Mouse (Mus musculus) limb, embryonic 11.5 days (tissue): ENCODE data around the gene Unc93b1. TPM values are rescaled to one million over a fixed set of nuclear protein-coding genes. Genes with fewer than 3 reads are reported as not detected.

ENCODE experiments used
- ATAC-seq: fragments of 200-750 bp; cut with Nextera tagmentation; 2 replicates; pipeline ENCODE4 v1.8.0; 2017; ENCODE audit warnings: low read depth; ENCODE audit not compliant: insufficient number of reproducible peaks, low FRiP score, low TSS enrichment
- DNase-seq: peaks from one replicate; pipeline ENCODE4 v3.0.0-alpha.2; 2015; ENCODE audit warnings: low spot score
- H3K27ac ChIP-seq: fragments of 300-500 bp; sonication (generic); replicated peaks from 2 replicates; pipeline ENCODE4 v1.5.1; 2014; ENCODE audit warnings: low read depth, mild to moderate bottlenecking, low read length
- H3K27me3 ChIP-seq: fragments of 300-500 bp; sonication (generic); 2 replicates; pipeline ENCODE4 v1.6.1; 2014; ENCODE audit warnings: mild to moderate bottlenecking, low read length, mixed read lengths; ENCODE audit not compliant: control insufficient read depth, insufficient read depth
- H3K36me3 ChIP-seq: fragments of 300-500 bp; sonication (generic); 2 replicates; pipeline ENCODE4 v1.6.1; 2014; ENCODE audit warnings: mild to moderate bottlenecking, low read length, moderate library complexity, mixed read lengths; ENCODE audit not compliant: control insufficient read depth, insufficient read depth
- H3K4me1 ChIP-seq: fragments of 300-500 bp; sonication (generic); 2 replicates; pipeline ENCODE4 v1.6.1; 2014; ENCODE audit warnings: low read length, mixed read lengths; ENCODE audit not compliant: control insufficient read depth, insufficient read depth
- H3K4me2 ChIP-seq: fragments of 300-500 bp; sonication (generic); 2 replicates; pipeline ENCODE4 v1.6.1; 2014; ENCODE audit warnings: low read depth, mild to moderate bottlenecking, moderate library complexity; ENCODE audit not compliant: severe bottlenecking
- H3K4me3 ChIP-seq: fragments of 300-500 bp; sonication (generic); 2 replicates; pipeline ENCODE4 v1.5.1; 2014; ENCODE audit warnings: low read depth, low read length
- H3K9ac ChIP-seq: fragments of 300-500 bp; sonication (generic); 2 replicates; pipeline ENCODE4 v1.6.1; 2014; ENCODE audit warnings: mild to moderate bottlenecking, low read length
- H3K9me3 ChIP-seq: fragments of 300-500 bp; sonication (generic); 2 replicates; pipeline ENCODE4 v1.6.1; 2016; ENCODE audit warnings: low read length; ENCODE audit not compliant: control insufficient read depth
- WGBS: fragments of 180-500 bp; shearing (Covaris S2); extraction: QIAGEN DNeasy Blood & Tissue Kit; methylation state at CpG from one replicate; pipeline ENCODE4 v1.1.7; 2014; 5-methylcytosine and 5-hydroxymethylcytosine counted together
- polyA plus RNA-seq: library from polyadenylated mRNA; unstranded; fragments of >200 nt; fragmentation: Nextera tagmentation; extraction: Ambion mirVana; gene quantifications from 2 replicates; pipeline ENCODE4 v1.2.1, GENCODE M21; 2014

Gene Unc93b1
- polyA plus RNA-seq, 1 experiment from 2014 or later = 7.1 TPM

GRCm38 (mm10) chr19:3975866-3976265 lies 40.9 kb downstream of the Unc93b1 start:
- no peak overlapping the region for H3K9ac ChIP-seq
- no peaks in the 10 kb centered on the region for H3K9me3 ChIP-seq
- H3K27me3 ChIP-seq = no peaks in the 10 kb centered on the region
- no peaks in the 10 kb centered on the region for H3K36me3 ChIP-seq
- H3K4me2 ChIP-seq = no peak overlapping the region
- DNase-seq (no peak), ATAC-seq (no peak)
- 69% methylated on average over 2 of the region's 2 CpGs for WGBS
- no peak overlapping the region for H3K27ac ChIP-seq
- H3K4me1 ChIP-seq = 0 out of 2 replicates have a peak, but pooled peaks cover 2% of the 10 kb centered on the region
- no peak overlapping the region for H3K4me3 ChIP-seq

DNA sequence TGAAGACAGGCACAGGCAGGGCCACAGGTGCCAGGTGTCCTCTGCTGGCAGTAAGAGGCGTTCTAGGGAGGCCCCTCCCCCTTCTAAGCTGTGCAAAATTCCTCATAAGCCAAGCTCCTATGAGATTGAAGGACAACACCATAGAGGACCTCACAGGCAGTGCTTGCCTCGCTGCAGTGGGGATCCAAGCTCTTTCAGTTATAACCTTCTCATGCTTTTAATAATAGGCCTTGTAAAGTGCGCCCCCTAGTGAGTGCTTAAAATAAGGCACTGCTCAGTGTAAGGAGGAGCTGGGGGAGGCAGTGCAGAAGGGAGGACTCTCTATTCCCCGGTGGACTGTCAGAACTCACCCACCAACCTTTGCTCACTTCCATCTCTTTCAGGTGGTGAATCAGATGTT lies 45.3 kb downstream of the Unc93b1 start:
- DNase-seq (peak; percentile 86), ATAC-seq (peak; percentile 69; the same call in 1 of the 2 replicates)
- WGBS = 9% methylated on average over 4 of the region's 4 CpGs

DNA sequence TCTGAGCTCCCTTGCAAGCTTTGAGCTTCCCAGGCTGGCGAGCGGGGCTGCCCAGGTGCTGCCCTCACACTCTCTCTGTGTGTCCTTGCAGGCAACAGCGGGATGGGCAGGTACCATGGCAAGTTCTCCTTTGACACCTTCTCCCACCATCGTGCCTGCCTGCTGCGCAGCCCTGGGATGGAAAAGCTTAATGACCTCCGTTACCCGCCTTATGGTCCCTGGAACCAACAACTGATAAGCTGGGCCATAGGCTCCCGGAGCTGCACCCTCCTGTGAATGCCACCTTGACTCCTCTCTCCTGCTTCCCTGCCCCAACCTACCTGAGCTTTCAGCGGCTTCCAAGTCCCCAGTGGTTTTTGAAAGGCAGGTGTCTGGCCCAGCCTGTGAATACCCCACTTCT lies 45.9 kb downstream of the Unc93b1 start:
- Histone ChIP-seq H3K36me3 (no peaks in the 10 kb centered on the region), H3K4me1 (0 out of 2 replicates have a peak, but pooled peaks cover 4% of the 10 kb centered on the region), H3K4me3 (no peak overlapping the region), H3K9ac (no peak overlapping the region), H3K27ac (no peak overlapping the region), H3K9me3 (no peaks in the 10 kb centered on the region), H3K4me2 (no peak overlapping the region), H3K27me3 (no peaks in the 10 kb centered on the region)
- WGBS = 69% methylated on average over 9 of the region's 9 CpGs
- no peak for ATAC-seq
- DNase-seq = no peak

More for the DNA sequence above, 45.3 kb downstream of the Unc93b1 start:
- H3K4me2 ChIP-seq = no peak overlapping the region
- no peaks in the 10 kb centered on the region for H3K9me3 ChIP-seq
- H3K9ac ChIP-seq = no peak overlapping the region
- 0 out of 2 replicates have a peak, but pooled peaks cover 2% of the 10 kb centered on the region for H3K4me1 ChIP-seq
- no peak overlapping the region for H3K4me3 ChIP-seq
- no peak overlapping the region for H3K27ac ChIP-seq
- no peaks in the 10 kb centered on the region for H3K36me3 ChIP-seq
- no peaks in the 10 kb centered on the region for H3K27me3 ChIP-seq

DNA sequence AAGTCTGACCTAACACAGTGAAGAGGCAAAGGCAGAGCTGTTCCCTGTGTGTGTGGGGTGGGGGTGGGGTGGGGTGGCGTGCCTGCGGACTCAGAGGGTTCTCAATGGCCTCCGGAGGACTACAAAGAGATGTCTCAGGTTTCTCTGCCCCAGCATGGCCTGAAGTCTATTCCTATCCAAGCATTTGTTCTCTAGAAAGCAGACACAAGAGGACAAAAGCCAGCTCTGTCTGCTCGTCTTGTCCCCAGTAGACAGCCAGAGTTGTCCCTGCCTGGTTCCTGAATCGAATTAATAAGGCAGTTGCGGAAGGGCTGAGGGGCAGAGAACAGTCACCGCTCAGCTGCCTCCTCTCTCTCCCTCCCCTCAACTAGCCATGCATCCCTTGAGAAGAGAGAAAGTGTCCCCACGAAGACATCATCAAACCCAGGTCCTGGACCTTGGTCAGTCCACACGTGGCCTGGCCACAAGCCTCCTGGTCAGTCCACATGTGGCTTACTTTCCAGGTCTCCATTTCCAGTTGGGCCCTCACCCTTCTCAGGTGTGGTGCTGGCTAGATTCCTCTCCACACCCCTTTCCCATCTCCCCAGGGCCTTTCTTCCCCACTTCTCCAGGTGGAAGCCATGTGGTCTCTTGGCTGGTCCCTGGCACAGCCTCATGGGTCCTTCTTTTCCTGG lies 48.7 kb downstream of the Unc93b1 start:
- Histone ChIP-seq H3K27me3 (no peaks in the 10 kb centered on the region), H3K9ac (no peak overlapping the region), H3K9me3 (no peaks in the 10 kb centered on the region), H3K27ac (no peak overlapping the region; the same call in 1 of the 2 replicates), H3K4me3 (no peak overlapping the region), H3K36me3 (no peaks in the 10 kb centered on the region), H3K4me2 (no peak overlapping the region), H3K4me1 (0 out of 2 replicates have a peak, but pooled peaks cover 6% of the 10 kb centered on the region)
- 48% methylated on average over 9 of the region's 9 CpGs for WGBS
- no peak for DNase-seq
- ATAC-seq = no peak

DNA sequence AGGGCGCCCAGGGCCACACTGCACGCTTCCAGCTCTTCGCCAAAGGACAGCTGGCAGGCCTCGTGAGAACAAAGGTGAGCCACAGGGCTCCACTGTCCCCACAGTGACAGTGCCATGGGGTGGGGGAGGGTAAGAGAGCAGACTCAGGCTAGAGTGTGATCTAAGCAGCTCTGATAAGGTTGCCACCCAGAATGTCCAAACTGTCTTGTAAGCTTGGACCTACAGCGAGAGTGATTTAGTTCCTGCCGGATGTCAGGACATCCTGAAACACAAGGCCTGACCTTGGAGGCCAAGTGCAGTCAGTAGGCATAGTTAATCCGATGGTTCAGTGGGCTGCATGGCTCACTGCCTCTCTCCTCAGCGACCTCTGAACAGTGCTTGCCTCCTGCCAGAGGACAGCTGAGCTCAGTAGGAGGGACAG lies 50.3 kb downstream of the Unc93b1 start:
- no peak for ATAC-seq
- H3K27ac ChIP-seq = no peak overlapping the region

DNA sequence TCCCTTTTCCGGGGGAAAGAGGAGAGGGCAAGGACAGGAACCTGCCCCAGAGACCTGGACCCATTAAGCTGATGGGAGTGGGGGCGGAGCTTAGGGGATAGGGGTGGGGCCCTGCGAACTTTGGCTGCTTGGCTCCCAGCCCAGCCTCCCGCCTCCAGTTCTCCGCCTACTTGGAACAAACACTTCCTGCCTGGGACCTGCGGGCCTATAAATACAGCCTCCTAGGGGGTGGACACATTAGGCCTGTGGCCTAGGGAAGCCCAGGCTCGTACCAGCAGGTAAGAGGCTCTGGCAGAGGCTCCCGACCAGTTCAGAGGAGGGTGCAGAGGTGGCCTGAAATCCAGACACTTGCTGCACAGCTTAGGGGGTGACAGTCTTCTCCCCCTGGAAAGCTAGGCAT lies 51.3 kb downstream of the Unc93b1 start, which contains the start of gene Acy3:
TSS of gene Acy3 (plus strand) at position 237 of the 400 bp plus-strand sequence.
- DNase-seq (peak; percentile 69), ATAC-seq (peak; percentile 42; the same call in 1 of the 2 replicates)
- H3K4me2 ChIP-seq = no peak within 1 kb of the TSS
- H3K9me3 ChIP-seq = no peaks in the 10 kb centered on the region
- H3K4me3 ChIP-seq = no peak within 1 kb of the TSS
- H3K4me1 ChIP-seq = 0 out of 2 replicates have a peak, but pooled peaks cover 6% of the 10 kb centered on the region
- no peaks in the 10 kb centered on the region for H3K36me3 ChIP-seq
- no peaks in the 10 kb centered on the region for H3K27me3 ChIP-seq
- 10% methylated on average over 8 of the region's 8 CpGs for WGBS
- H3K27ac ChIP-seq = peak within 1 kb of the TSS; percentile 14; the same call in 1 of the 2 replicates
- H3K9ac ChIP-seq = no peak within 1 kb of the TSS

More for the DNA sequence above, 50.3 kb downstream of the Unc93b1 start:
- H3K4me1 ChIP-seq = 0 out of 2 replicates have a peak, but pooled peaks cover 6% of the 10 kb centered on the region
- no peaks in the 10 kb centered on the region for H3K27me3 ChIP-seq
- no peak overlapping the region for H3K4me2 ChIP-seq
- no peaks in the 10 kb centered on the region for H3K36me3 ChIP-seq
- WGBS = 39% methylated on average over 8 of the region's 8 CpGs
- no peak overlapping the region; the same call in 1 of the 2 replicates for H3K9ac ChIP-seq
- DNase-seq = no peak
- H3K4me3 ChIP-seq = no peak overlapping the region
- no peaks in the 10 kb centered on the region for H3K9me3 ChIP-seq

GRCm38 (mm10) chr19:3988066-3988465 lies 53.1 kb downstream of the Unc93b1 start:
- 88% methylated on average over 14 of the region's 14 CpGs for WGBS
- no peaks in the 10 kb centered on the region for H3K9me3 ChIP-seq
- no peak overlapping the region for H3K4me3 ChIP-seq
- H3K27ac ChIP-seq = no peak overlapping the region
- H3K4me2 ChIP-seq = no peak overlapping the region
- no peaks in the 10 kb centered on the region for H3K27me3 ChIP-seq
- ATAC-seq (no peak), DNase-seq (no peak)
- 0 out of 2 replicates have a peak, but pooled peaks cover 6% of the 10 kb centered on the region for H3K4me1 ChIP-seq
- H3K9ac ChIP-seq = no peak overlapping the region
- H3K36me3 ChIP-seq = no peaks in the 10 kb centered on the region

DNA sequence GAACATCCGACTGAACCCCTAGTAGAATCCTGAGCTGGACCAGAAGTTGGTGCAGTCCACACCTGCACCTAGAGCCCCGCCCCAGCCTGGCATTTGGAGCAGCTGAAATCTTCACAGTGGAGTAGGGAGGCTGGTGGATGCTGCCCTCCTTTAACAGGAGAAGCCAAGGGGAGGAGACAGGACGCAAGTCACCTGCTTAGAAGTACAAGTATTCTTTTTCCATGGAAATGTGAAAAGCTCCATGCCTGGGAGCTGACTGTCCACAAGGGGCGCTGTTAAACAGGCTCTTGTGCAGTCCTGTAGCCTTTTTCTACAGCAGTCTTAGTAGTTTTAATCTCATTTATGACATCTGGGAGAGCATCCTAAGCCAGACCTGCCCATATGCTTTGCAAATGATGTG lies 53.8 kb downstream of the Unc93b1 start:
- Histone ChIP-seq H3K36me3 (no peaks in the 10 kb centered on the region), H3K27me3 (no peaks in the 10 kb centered on the region), H3K9me3 (no peaks in the 10 kb centered on the region), H3K27ac (no peak overlapping the region), H3K9ac (no peak overlapping the region), H3K4me1 (0 out of 2 replicates have a peak, but pooled peaks cover 6% of the 10 kb centered on the region), H3K4me2 (no peak overlapping the region), H3K4me3 (no peak overlapping the region)
- 86% methylated on average over 4 of the region's 4 CpGs for WGBS
- no peak for ATAC-seq
- DNase-seq = no peak
